Mouse (Mus musculus) heart, embryonic 10.5 days (tissue): ENCODE results near the gene AU022751. TPM values are rescaled to one million over a fixed set of nuclear protein-coding genes. Genes with fewer than 3 reads are reported as not detected.
"Not testable (repeated sequence)": the region's sequence is repeated elsewhere in the genome, so short reads cannot be mapped to it uniquely, and the experiment has no call there.

Experiments used
- DNase-seq: peaks from one replicate; pipeline ENCODE4 v3.0.0-alpha.2; 2017; ENCODE audit warnings: low spot score
- H3K27ac ChIP-seq: fragments of 300-500 bp; sonication (generic); 2 replicates; pipeline ENCODE4 v1.5.1; 2016; ENCODE audit warnings: mild to moderate bottlenecking
- H3K27me3 ChIP-seq: fragments of 300-500 bp; sonication (generic); 2 replicates; pipeline ENCODE4 v1.6.1; 2016; ENCODE audit warnings: mild to moderate bottlenecking; ENCODE audit not compliant: poor library complexity, insufficient read depth, severe bottlenecking
- H3K36me3 ChIP-seq: fragments of 300-500 bp; sonication (generic); 2 replicates; pipeline ENCODE4 v1.6.1; 2016; ENCODE audit warnings: mild to moderate bottlenecking, moderate library complexity
- H3K4me1 ChIP-seq: fragments of 300-500 bp; sonication (generic); 2 replicates; pipeline ENCODE4 v1.6.1; 2016; ENCODE audit warnings: mild to moderate bottlenecking
- H3K4me3 ChIP-seq: fragments of 300-500 bp; sonication (generic); 2 replicates; pipeline ENCODE4 v1.5.1; 2016; ENCODE audit warnings: mild to moderate bottlenecking, moderate library complexity
- H3K9me3 ChIP-seq: fragments of 300-500 bp; sonication (generic); 2 replicates; pipeline ENCODE4 v1.6.1; 2016; ENCODE audit warnings: mild to moderate bottlenecking, moderate library complexity
- WGBS: fragments of 180-500 bp; shearing (Covaris S2); methylation state at CpG from one replicate; pipeline ENCODE4 v1.1.7; 2016; 5-methylcytosine and 5-hydroxymethylcytosine counted together
- microRNA-seq: library from miRNA; unstranded; fragments of <30 nt; microRNA quantifications from one replicate; pipeline ENCODE4, GENCODE M21; 2017
- polyA plus RNA-seq: library from polyadenylated mRNA; unstranded; fragments of >200 nt; fragmentation: Nextera tagmentation; extraction: Ambion mirVana; gene quantifications from 2 replicates; pipeline ENCODE4 v1.2.1, GENCODE M21; 2016

AU022751 gene
- polyA plus RNA-seq, result 0.06 TPM in 1 of 2 replicates, not detected in the other

GRCm38 (mm10) chrX:6082954-6083680 lies at the start of gene AU022751:
TSS of gene AU022751 (minus strand) at chrX:6083419.
- Histone ChIP-seq H3K4me3 (no peak within 1 kb of the TSS), H3K36me3 (no peaks in the 10 kb centered on the region), H3K9me3 (peaks cover 18% of the 10 kb centered on the region), H3K27ac (no peak within 1 kb of the TSS), H3K27me3 (no peaks in the 10 kb centered on the region), H3K4me1 (no peaks in the 10 kb centered on the region)
- 87% methylated on average over 39 of the region's 39 CpGs for WGBS
- DNase-seq, result no peak

- Histone ChIP-seq H3K27ac (no peak overlapping the region), H3K4me3 (peak overlapping the region; percentile 54), H3K4me1 (no peaks in the 10 kb centered on the region), H3K9me3 (no peaks in the 10 kb centered on the region), H3K36me3 (no peaks in the 10 kb centered on the region), H3K27me3 (no peaks in the 10 kb centered on the region)
- no peak for DNase-seq
- WGBS, result 9% methylated on average over 30 of the region's 30 CpGs
Measured at GRCm38 (mm10) chrX:6091996-6092757, 9.0 kb upstream of the AU022751 start.

GRCm38 (mm10) chrX:6091547-6091946 lies 8.3 kb upstream of the AU022751 start:
- no peak overlapping the region for H3K27ac ChIP-seq
- WGBS, result 26% methylated on average over 12 of the region's 12 CpGs

GRCm38 (mm10) chrX:6061563-6061962 lies 21.7 kb downstream of the AU022751 start:
- H3K4me3 ChIP-seq, result no peak overlapping the region
- H3K9me3 ChIP-seq, result no peaks in the 10 kb centered on the region
- H3K36me3 ChIP-seq, result no peaks in the 10 kb centered on the region
- WGBS, result 67% methylated on average over 1 of the region's 1 CpGs
- H3K27ac ChIP-seq, result no peak overlapping the region
- no peaks in the 10 kb centered on the region for H3K27me3 ChIP-seq
- DNase-seq, result no peak
- H3K4me1 ChIP-seq, result no peaks in the 10 kb centered on the region

More at GRCm38 (mm10) chrX:6091547-6091946, 8.3 kb upstream of the AU022751 start:
- H3K9me3 ChIP-seq, result no peaks in the 10 kb centered on the region
- no peak for DNase-seq
- no peaks in the 10 kb centered on the region for H3K4me1 ChIP-seq
- no peaks in the 10 kb centered on the region for H3K36me3 ChIP-seq
- peak overlapping the region; percentile 54 for H3K4me3 ChIP-seq
- H3K27me3 ChIP-seq, result no peaks in the 10 kb centered on the region

GRCm38 (mm10) chrX:6047936-6048614 lies 35.1 kb downstream of the AU022751 start:
- peak overlapping the region; percentile 53 for H3K4me3 ChIP-seq
- DNase-seq, H3K27me3 ChIP-seq: not testable (repeated sequence)

GRCm38 (mm10) chrX:6047066-6047935 lies 35.9 kb downstream of the AU022751 start, which contains the start of gene Nudt11:
TSS of gene Nudt11 (plus strand) at chrX:6047453.
- H3K4me1 ChIP-seq, H3K27me3 ChIP-seq: not testable (repeated sequence)
- WGBS, result 22% methylated on average over 19 of the region's 121 CpGs

More at GRCm38 (mm10) chrX:6047936-6048614, 35.1 kb downstream of the AU022751 start:
- H3K36me3 ChIP-seq, H3K4me1 ChIP-seq, H3K9me3 ChIP-seq, H3K27ac ChIP-seq: not testable (repeated sequence)
- WGBS, result 11% methylated on average over 11 of the region's 60 CpGs

More at GRCm38 (mm10) chrX:6047066-6047935, 35.9 kb downstream of the AU022751 start, which contains the start of gene Nudt11:
- H3K27ac ChIP-seq, H3K9me3 ChIP-seq, DNase-seq, H3K36me3 ChIP-seq: not testable (repeated sequence)
- peak within 1 kb of the TSS; percentile 53; the same call in 1 of the 2 replicates for H3K4me3 ChIP-seq

Small RNAs within 50 kb of the gene (microRNA-seq; reads per million reads assigned to microRNA genes)
- not detected for gene Gm27360

Other genes with a start within 250 kb of the AU022751 start
- 6.8 and 7.4 TPM in 2 replicates for gene Nudt11, start 36.0 kb downstream of the AU022751 start, polyA plus RNA-seq
- gene Nudt10, start 89.6 kb upstream of the AU022751 start, polyA plus RNA-seq, result 5.7 and 6.0 TPM in 2 replicates
- 0.16 and 0.22 TPM in 2 replicates for gene Bmp15, start 237.3 kb upstream of the AU022751 start, polyA plus RNA-seq